Mouse (Mus musculus) CH12.LX (cell line): ENCODE measurements around the gene Prkd3.

Experiments used
- CTCF ChIP-seq, 2 experiments: IDR thresholded peaks in 1 of 2; conservative IDR thresholded peaks in 1 of 2; 2 replicates each; pipeline ENCODE4 v1.5.1; 2011 to 2012; ENCODE audit warnings: low read depth in 2 of 2, low read length in 2 of 2, improper control_type of control experiment in 1 of 2, inconsistent platforms in 1 of 2, mild to moderate bottlenecking in 1 of 2, moderate library complexity in 1 of 2
- EP300 ChIP-seq: IDR thresholded peaks from 2 replicates; pipeline ENCODE4 v1.6.1; 2011; ENCODE audit warnings: low read length, improper control_type of control experiment
- MXI1 ChIP-seq: IDR thresholded peaks from 2 replicates; pipeline ENCODE4 v1.6.1; 2011; ENCODE audit warnings: mild to moderate bottlenecking, low read depth, low read length, improper control_type of control experiment
- MYC ChIP-seq: IDR thresholded peaks from 2 replicates; pipeline ENCODE4 v1.6.1; 2011; ENCODE audit warnings: low read depth, mild to moderate bottlenecking, improper control_type of control experiment, low read length
- POLR2A ChIP-seq: IDR thresholded peaks from 2 replicates; pipeline ENCODE4 v1.6.1; 2011; ENCODE audit warnings: low read depth, mild to moderate bottlenecking, improper control_type of control experiment, low read length
- ZNF384 ChIP-seq: IDR thresholded peaks from 2 replicates; pipeline ENCODE4 v1.6.1; 2012; ENCODE audit warnings: low read depth, low read length, improper control_type of control experiment, inconsistent platforms

DNA sequence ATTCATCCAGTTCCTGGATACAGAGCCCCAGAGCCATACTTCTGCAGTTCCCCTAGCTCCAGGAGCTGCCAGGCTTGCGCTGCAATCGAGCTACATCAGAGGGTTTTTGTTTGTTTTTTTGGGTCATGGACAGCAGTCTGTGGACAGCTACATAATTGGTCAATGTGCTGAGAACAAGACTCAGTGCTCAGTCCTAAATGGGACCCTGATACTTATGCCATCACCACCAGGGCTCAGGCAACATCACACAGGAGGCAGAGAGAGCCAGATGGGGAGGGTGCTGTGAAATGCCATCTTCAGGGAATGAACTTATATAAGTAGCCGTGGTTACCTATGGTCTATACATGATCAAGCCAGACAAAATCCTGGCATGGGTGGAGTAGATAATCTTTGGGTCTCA is 52.1 kb downstream of the Prkd3 start:
- TF ChIP-seq EP300 (no peak), POLR2A (no peak), MXI1 (no peak), MYC (no peak), CTCF (conservative IDR thresholded peaks at IDR 0.05 in 1 of 2, IDR thresholded peaks at IDR 0.05 in 1 of 2; ENCODE audit: low read depth in 2 of 2, low read length in 2 of 2) (no peak), ZNF384 (no peak)
